Mouse (Mus musculus) heart, embryonic 12.5 days (tissue): ENCODE measurements around the gene Lsm14b. TPM values are rescaled to one million over a fixed set of nuclear protein-coding genes. Genes with fewer than 3 reads are reported as not detected.

Source experiments
- ATAC-seq: fragments of 200-750 bp; cut with Nextera tagmentation; 2 replicates; pipeline ENCODE4 v1.8.0; 2017; ENCODE audit warnings: moderate TSS enrichment, moderate library complexity; ENCODE audit not compliant: insufficient number of reproducible peaks, low FRiP score
- H3K27ac ChIP-seq: fragments of 300-500 bp; sonication (generic); 2 replicates; pipeline ENCODE4 v1.5.1; 2016; ENCODE audit warnings: mild to moderate bottlenecking, moderate library complexity; ENCODE audit not compliant: poor library complexity, severe bottlenecking
- H3K27me3 ChIP-seq: fragments of 300-500 bp; sonication (generic); replicated peaks from 2 replicates; pipeline ENCODE4 v1.6.1; 2016; ENCODE audit warnings: mild to moderate bottlenecking, moderate library complexity
- H3K36me3 ChIP-seq: fragments of 300-500 bp; sonication (generic); 2 replicates; pipeline ENCODE4 v1.6.1; 2016; ENCODE audit warnings: mild to moderate bottlenecking, moderate library complexity
- H3K4me1 ChIP-seq: fragments of 300-500 bp; sonication (generic); replicated peaks from 2 replicates; pipeline ENCODE4 v1.6.1; 2016; ENCODE audit warnings: mild to moderate bottlenecking
- H3K4me2 ChIP-seq: fragments of 300-500 bp; sonication (generic); 2 replicates; pipeline ENCODE4 v1.6.1; 2016; ENCODE audit warnings: mild to moderate bottlenecking, moderate library complexity
- H3K4me3 ChIP-seq: fragments of 300-500 bp; sonication (generic); 2 replicates; pipeline ENCODE4 v1.5.1; 2016; ENCODE audit warnings: mild to moderate bottlenecking
- H3K9ac ChIP-seq: fragments of 300-500 bp; sonication (generic); 2 replicates; pipeline ENCODE4 v1.6.1; 2016; ENCODE audit warnings: mild to moderate bottlenecking, moderate library complexity
- H3K9me3 ChIP-seq: fragments of 300-500 bp; sonication (generic); replicated peaks from 2 replicates; pipeline ENCODE4 v1.6.1; 2016; ENCODE audit warnings: mild to moderate bottlenecking, moderate library complexity
- WGBS: fragments of 180-500 bp; shearing (Covaris S2); methylation state at CpG from one replicate; pipeline ENCODE4 v1.1.7; 2016; 5-methylcytosine and 5-hydroxymethylcytosine counted together
- polyA plus RNA-seq: library from polyadenylated mRNA; unstranded; fragments of >200 nt; fragmentation: Nextera tagmentation; extraction: Ambion mirVana; gene quantifications from 2 replicates; pipeline ENCODE4 v1.2.1, GENCODE M21; 2016

Lsm14b gene
- polyA plus RNA-seq, 1 experiment from 2014 or later, result 6.9 TPM

DNA sequence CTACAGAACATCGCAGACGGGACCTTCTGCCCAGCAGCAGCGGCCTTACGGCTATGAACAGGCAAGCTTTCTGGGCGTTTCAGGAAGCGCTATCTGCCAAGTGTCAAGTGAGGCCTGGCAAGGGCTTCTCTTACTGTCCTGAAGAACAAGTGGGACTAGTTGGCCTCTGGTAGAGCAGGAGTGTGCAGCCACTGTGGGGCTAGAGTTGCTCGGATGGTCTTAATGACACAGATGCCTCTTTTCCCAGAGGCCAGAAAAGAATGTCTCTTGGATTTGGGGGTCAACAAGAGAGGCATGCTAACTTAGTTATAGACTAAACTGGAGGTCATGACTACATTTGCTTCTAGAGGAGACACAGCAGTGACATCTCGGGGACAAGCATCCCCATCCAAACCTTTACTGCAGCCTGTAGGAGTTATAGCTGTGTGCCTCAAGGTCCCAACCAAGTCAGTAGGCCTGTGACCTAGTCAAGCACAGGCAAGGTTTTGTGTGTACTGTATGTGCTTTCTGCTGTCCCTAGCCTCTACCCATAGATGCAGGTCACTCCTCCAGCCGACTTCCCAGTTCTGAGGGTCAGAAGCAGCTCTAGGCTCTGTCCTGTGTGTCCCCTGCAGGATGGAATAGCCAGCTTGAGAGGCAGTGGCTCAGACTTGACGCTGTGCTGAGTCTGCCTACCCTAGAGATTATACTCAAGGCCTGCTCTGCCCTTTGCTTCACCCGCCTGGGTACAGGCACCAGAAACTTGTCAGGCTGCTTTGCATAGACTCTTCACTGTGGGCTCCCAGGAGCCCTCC is 38.7 kb downstream of the Lsm14b start:
- H3K9me3 ChIP-seq, result no peaks in the 10 kb centered on the region
- no peak for ATAC-seq
- H3K27ac ChIP-seq, result no peak overlapping the region
- peaks cover 70% of the 10 kb centered on the region for H3K36me3 ChIP-seq
- H3K27me3 ChIP-seq, result no peaks in the 10 kb centered on the region
- no peak overlapping the region for H3K9ac ChIP-seq
- no peak overlapping the region for H3K4me2 ChIP-seq
- H3K4me1 ChIP-seq, result no peaks in the 10 kb centered on the region
- WGBS, result 92% methylated on average over 11 of the region's 11 CpGs
- no peak overlapping the region for H3K4me3 ChIP-seq

DNA sequence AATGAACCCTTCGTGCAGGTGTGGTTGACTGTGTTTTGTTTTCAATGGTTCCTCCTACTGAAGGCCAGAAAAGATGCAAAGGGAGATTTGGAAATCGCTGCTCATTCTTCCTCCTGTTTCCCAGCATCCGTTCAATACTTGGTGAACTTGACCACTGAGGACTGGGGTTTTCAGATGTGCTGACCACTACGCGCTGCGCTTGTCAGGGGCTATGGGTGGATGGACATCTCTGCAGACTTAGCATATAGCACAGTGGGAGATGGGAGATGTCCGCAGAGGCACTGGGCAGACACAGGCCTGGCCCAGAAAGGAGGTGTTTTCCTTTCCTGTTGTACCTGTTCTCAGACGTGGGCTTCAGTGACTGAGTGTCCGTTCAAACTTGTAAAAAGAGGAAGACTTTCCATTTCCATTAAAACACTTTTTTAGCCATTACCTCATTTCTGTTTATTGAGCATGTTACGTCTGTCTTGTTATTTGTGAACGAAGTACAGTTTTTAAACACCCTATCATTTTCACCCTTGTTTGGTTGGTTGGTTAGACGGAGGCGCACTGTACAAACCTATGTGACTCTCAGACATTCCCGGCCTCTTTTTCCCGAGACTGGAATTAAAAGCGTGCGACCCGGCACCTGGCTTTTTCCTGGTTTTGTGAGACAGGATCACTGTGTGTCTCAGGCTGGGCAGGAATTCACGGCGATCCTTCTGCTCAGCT is 45.1 kb downstream of the Lsm14b start:
- 0 out of 2 replicates have a peak overlapping the region, but pooled peaks have one; percentile 25 for H3K27ac ChIP-seq
- 33% methylated on average over 20 of the region's 20 CpGs for WGBS
- peak overlapping the region; percentile 69 for H3K4me3 ChIP-seq
- no peaks in the 10 kb centered on the region for H3K27me3 ChIP-seq
- H3K9ac ChIP-seq, result peak overlapping the region; percentile 79
- peaks cover 36% of the 10 kb centered on the region for H3K36me3 ChIP-seq
- no peaks in the 10 kb centered on the region for H3K9me3 ChIP-seq
- H3K4me2 ChIP-seq, result peak overlapping the region; percentile 74
- peak; percentile 71 for ATAC-seq
- H3K4me1 ChIP-seq, result peaks cover 8% of the 10 kb centered on the region

DNA sequence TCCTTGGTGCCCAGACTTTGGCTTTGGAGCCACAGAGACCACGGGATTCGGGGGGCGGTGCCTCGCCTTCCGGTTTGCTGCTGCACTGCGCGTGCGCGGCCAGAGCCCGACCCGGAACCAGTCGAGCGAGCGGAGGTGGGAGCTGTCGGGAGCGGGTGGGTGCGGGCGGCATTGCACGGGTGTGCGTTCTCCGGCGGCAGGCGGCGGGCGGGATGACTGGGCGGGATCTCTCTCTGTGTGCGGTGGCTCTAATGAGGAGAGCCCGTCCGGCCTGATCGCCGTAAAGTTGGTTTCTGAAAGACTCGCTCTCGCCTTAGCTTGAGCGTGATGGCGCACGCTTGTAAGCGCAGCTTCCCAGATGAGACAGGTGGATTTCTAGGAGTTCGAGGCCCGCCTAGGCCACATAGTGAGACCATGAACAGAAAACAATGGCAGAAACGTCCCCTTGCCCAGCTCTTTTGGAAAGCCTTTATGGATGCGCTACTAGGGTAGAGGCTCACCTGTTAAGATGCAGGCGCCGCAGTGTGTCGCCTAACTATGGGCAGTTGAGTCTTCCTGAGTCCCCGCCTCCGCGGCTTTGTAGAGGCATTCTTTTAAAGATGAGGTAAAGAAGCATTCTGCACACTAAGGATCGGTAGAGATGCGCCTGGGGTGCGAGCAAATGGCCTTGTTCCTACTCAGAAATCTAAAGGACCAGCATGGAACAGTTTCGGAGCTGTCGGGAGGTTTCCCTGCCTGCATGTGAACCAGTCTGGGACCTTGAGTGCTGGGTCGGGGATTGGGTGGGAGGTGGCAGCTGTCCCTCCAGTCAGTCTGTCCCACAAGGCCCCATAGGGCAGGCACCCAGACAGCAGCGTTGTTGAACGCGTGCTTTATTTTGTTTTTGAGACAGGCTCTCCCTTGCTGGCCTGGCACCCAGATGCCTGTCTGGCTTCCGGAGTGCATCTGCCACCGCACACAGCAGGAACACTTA is 46.0 kb downstream of the Lsm14b start, which contains the start of gene Mtg2:
TSS of gene Mtg2 (plus strand) at position 108 of the 973 bp plus-strand sequence.
- WGBS, result 6% methylated on average over 56 of the region's 58 CpGs
- Histone ChIP-seq H3K4me3 (peak within 1 kb of the TSS; percentile 69), H3K9me3 (no peaks in the 10 kb centered on the region), H3K27ac (0 out of 2 replicates have a peak within 1 kb of the TSS, but pooled peaks have one; percentile 25), H3K27me3 (no peaks in the 10 kb centered on the region), H3K4me2 (peak within 1 kb of the TSS; percentile 74), H3K4me1 (peaks cover 8% of the 10 kb centered on the region), H3K36me3 (peaks cover 36% of the 10 kb centered on the region), H3K9ac (peak within 1 kb of the TSS; percentile 79)
- ATAC-seq, result peak; percentile 96

DNA sequence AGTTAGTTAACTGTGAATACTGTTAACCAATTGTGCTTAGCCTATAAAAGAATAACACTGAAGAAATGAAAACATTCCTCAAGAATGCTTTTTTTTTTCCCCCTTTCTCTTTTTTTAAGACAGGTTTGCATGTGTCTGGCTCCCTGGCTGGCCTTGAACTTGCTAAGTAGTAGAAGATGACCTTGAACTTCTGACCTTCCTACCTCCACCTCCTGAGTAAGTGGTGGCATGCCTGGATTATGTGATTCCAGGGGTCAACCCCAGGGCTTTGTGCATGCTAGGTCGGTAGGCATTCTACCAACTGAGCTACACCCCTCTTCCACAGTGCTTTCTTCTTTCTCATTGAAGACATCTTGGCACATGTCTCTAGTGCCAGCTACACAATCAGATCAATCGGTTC is 46.9 kb downstream of the Lsm14b start:
- no peaks in the 10 kb centered on the region for H3K27me3 ChIP-seq
- H3K4me2 ChIP-seq, result no peak overlapping the region
- no peak overlapping the region for H3K4me3 ChIP-seq

DNA sequence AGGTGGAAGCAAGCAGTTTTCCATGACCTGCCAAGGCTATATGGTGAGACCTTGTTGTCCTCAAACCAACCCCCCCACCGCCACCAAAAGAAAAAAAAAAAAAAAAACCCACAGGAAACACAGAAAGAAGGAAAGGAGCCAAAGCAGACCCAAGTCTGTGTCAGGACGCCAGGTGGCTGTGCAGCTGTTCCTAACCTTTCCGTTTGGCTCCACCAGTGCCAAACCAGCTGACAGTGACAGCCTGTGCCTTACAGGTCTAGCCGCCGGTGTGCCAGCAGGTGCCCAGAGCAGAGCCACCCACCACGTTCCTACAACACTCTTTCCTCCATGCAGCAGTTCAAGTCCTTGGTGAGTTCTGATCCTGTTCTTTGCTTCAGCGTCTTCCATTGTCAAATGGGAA is 48.1 kb downstream of the Lsm14b start:
- no peak for ATAC-seq
- Histone ChIP-seq H3K27ac (no peak overlapping the region), H3K4me1 (peaks cover 8% of the 10 kb centered on the region), H3K4me2 (no peak overlapping the region), H3K9ac (no peak overlapping the region), H3K27me3 (no peaks in the 10 kb centered on the region), H3K4me3 (no peak overlapping the region), H3K36me3 (peaks cover 35% of the 10 kb centered on the region), H3K9me3 (no peaks in the 10 kb centered on the region)
- WGBS, result 85% methylated on average over 7 of the region's 7 CpGs

More for the DNA sequence above, 46.9 kb downstream of the Lsm14b start:
- ATAC-seq, result no peak
- no peak overlapping the region for H3K9ac ChIP-seq
- H3K36me3 ChIP-seq, result peaks cover 36% of the 10 kb centered on the region
- WGBS, result 80% methylated on average over 2 of the region's 2 CpGs
- no peak overlapping the region for H3K27ac ChIP-seq
- H3K9me3 ChIP-seq, result no peaks in the 10 kb centered on the region
- H3K4me1 ChIP-seq, result peaks cover 8% of the 10 kb centered on the region

DNA sequence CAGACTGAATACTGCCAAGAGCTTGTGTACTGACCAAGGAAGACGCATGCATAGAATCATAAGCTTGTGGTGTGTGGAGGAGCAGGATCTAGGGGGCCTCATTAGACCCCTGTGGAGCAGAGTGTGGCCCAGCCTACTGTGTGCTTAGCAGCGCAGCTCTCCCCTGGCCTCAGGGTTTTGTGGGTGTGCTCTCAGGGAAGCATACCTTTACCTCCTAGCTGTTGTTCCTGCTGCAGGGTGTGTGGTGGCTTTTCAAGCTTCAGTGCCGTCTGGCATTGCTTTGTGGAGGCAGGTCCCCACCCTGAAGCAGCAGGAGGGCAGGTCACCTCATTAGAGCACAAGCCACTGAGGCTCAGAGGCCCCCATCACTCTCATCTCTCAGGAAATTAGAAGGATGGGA is 52.8 kb downstream of the Lsm14b start:
- no peaks in the 10 kb centered on the region for H3K27me3 ChIP-seq
- peaks cover 43% of the 10 kb centered on the region for H3K36me3 ChIP-seq
- no peak overlapping the region for H3K4me3 ChIP-seq
- 0 out of 2 replicates have a peak overlapping the region, but pooled peaks have one; percentile 39 for H3K9ac ChIP-seq
- H3K27ac ChIP-seq, result no peak overlapping the region
- no peaks in the 10 kb centered on the region for H3K4me1 ChIP-seq
- no peaks in the 10 kb centered on the region for H3K9me3 ChIP-seq
- WGBS, result 76% methylated on average over 3 of the region's 3 CpGs
- ATAC-seq, result no peak
- H3K4me2 ChIP-seq, result no peak overlapping the region

DNA sequence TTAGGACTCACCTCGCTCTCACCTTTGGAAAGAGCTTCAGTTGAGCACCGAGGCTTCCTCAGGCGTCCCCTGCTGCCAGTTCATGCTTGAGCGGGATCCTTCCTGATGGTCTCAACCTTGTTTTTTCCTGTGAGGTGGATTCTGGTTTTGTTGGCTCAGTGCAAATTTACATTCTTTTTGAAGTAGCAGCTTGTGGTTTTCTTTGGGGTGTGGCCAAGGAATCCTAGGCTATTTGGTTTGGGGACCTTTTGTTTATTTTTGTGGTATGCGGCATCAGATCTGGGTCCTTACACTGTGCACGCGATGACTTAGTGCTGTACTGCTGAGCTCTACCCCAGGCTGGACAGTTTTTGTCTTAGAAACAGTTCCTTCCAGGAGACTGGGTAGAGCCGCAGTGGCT is 55.9 kb downstream of the Lsm14b start:
- Histone ChIP-seq H3K4me1 (no peaks in the 10 kb centered on the region), H3K9me3 (no peaks in the 10 kb centered on the region), H3K36me3 (peaks cover 52% of the 10 kb centered on the region), H3K27me3 (no peaks in the 10 kb centered on the region), H3K27ac (no peak overlapping the region), H3K4me2 (no peak overlapping the region), H3K4me3 (no peak overlapping the region), H3K9ac (no peak overlapping the region)
- no peak for ATAC-seq
- WGBS, result 87% methylated on average over 8 of the region's 8 CpGs

DNA sequence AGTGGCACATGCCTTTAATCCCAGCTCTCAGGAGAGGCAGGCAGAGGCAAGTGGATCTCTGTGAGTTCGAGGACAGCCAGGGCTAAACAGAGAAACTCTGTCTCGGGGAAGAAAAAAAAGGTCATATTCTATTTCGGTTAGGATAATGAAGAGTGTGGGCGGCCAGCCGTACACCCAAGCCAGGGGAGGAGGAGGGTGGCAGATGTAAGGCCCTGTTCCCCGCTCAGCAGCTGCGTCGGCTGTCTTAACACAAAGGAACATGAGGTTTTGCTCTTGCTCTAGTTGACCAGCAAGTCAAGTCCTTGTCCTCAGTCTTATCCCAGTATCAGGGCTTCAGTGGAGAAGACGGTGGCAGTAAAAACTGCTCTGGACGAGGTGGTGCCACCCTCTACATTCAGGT is 58.3 kb downstream of the Lsm14b start:
- H3K27ac ChIP-seq, result no peak overlapping the region
- H3K9me3 ChIP-seq, result no peaks in the 10 kb centered on the region; the same call in 1 of the 2 replicates
- H3K27me3 ChIP-seq, result no peaks in the 10 kb centered on the region
- H3K4me3 ChIP-seq, result no peak overlapping the region
- 88% methylated on average over 10 of the region's 10 CpGs for WGBS
- H3K4me1 ChIP-seq, result no peaks in the 10 kb centered on the region
- ATAC-seq, result no peak
- H3K36me3 ChIP-seq, result peaks cover 57% of the 10 kb centered on the region
- no peak overlapping the region for H3K9ac ChIP-seq
- H3K4me2 ChIP-seq, result no peak overlapping the region

DNA sequence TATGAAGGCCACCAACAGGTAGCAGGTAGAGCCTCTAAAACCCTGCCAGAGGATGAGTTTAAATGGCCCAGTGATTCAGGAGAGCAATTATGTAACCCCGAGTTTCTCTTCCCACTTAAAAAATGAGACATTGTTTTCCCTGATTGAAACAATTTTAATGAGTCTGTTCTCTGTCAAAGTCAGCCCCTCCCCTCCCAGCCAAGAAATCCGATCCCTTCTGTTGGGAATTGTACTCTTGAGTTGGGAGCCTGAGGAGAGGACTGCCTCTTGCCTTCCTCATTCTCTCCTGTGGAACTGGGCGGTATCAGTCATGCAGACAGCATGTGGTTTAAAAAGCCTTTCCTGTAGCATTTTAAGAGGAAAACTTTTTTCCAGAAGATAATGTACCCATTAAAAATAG is 59.8 kb downstream of the Lsm14b start:
- H3K9me3 ChIP-seq, result no peaks in the 10 kb centered on the region; the same call in 1 of the 2 replicates
- H3K4me3 ChIP-seq, result no peak overlapping the region
- ATAC-seq, result no peak
- H3K9ac ChIP-seq, result no peak overlapping the region
- no peaks in the 10 kb centered on the region for H3K27me3 ChIP-seq
- no peak overlapping the region for H3K4me2 ChIP-seq
- no peak overlapping the region for H3K27ac ChIP-seq
- WGBS, result 34% methylated on average over 3 of the region's 3 CpGs
- peaks cover 51% of the 10 kb centered on the region for H3K36me3 ChIP-seq
- no peaks in the 10 kb centered on the region for H3K4me1 ChIP-seq
